Mouse (Mus musculus): ENCODE data around the gene Dmrta2. TPM values are rescaled to one million over a fixed set of nuclear protein-coding genes. Genes with fewer than 3 reads are reported as not detected.

Gene Dmrta2
- polyA plus RNA-seq, 1 experiment, result 4.9 TPM

GRCm38 (mm10) chr4:109986748-109987355 lies 9.0 kb downstream of the Dmrta2 start:
- Histone ChIP-seq H3K27me3 (ENCODE audit: control insufficient read depth, insufficient read depth, insufficient read length) (peaks cover 25% of the 10 kb centered on the region), H3K4me2 (ENCODE audit: low read depth) (no peak overlapping the region), H3ac (ENCODE audit: control insufficient read depth, insufficient read length) (no peak overlapping the region), H3K4me3 (no peak overlapping the region), H3K36me3 (ENCODE audit: control insufficient read depth, insufficient read depth) (no peaks in the 10 kb centered on the region), H3K79me2 (ENCODE audit: control insufficient read depth, insufficient read depth) (no peaks in the 10 kb centered on the region)
- TF ChIP-seq POLR2AphosphoS2 (IDR thresholded peaks at IDR 0.05; ENCODE audit: insufficient read length, low read depth) (no peak), MAX (IDR thresholded peaks at IDR 0.05; ENCODE audit: low read depth) (no peak), E2F4 (IDR thresholded peaks at IDR 0.05; ENCODE audit: insufficient read depth) (no peak), MYOG (IDR thresholded peaks at IDR 0.05; ENCODE audit: control insufficient read depth in 1 of 3, insufficient read depth in 1 of 3, insufficient read length in 2 of 3, low read depth in 2 of 3) (no peak), REST (IDR thresholded peaks at IDR 0.05; ENCODE audit: insufficient read depth, insufficient read length) (no peak)

- no peaks in the 10 kb centered on the region for H3K79me2 ChIP-seq (ENCODE audit: control insufficient read depth, insufficient read depth)
- TF ChIP-seq TCF12 (IDR thresholded peaks at IDR 0.05; ENCODE audit: insufficient read depth, poor library complexity, severe bottlenecking) (no peak), POLR2A (IDR thresholded peaks at IDR 0.05; ENCODE audit: insufficient read length, low read depth) (no peak), E2F4 (IDR thresholded peaks at IDR 0.05; ENCODE audit: insufficient read depth) (no peak), MAX (IDR thresholded peaks at IDR 0.05; ENCODE audit: low read depth) (no peak)
- no peak overlapping the region for H3ac ChIP-seq (ENCODE audit: control insufficient read depth, insufficient read length)
- H3K4me2 ChIP-seq (ENCODE audit: low read depth), result no peak overlapping the region
- peaks cover 25% of the 10 kb centered on the region for H3K27me3 ChIP-seq (ENCODE audit: control insufficient read depth, insufficient read depth, insufficient read length)
- H3K4me3 ChIP-seq, result no peak overlapping the region
- no peaks in the 10 kb centered on the region for H3K36me3 ChIP-seq (ENCODE audit: control insufficient read depth, insufficient read depth)
Observed at GRCm38 (mm10) chr4:109987560-109988362, 9.9 kb downstream of the Dmrta2 start.

- Histone ChIP-seq H3ac (ENCODE audit: control insufficient read depth, insufficient read length) (no peak overlapping the region), H3K4me3 (no peak overlapping the region), H3K36me3 (ENCODE audit: control insufficient read depth, insufficient read depth) (no peaks in the 10 kb centered on the region), H3K79me2 (ENCODE audit: control insufficient read depth, insufficient read depth) (no peaks in the 10 kb centered on the region), H3K27me3 (ENCODE audit: control insufficient read depth, insufficient read depth, insufficient read length) (peaks cover 25% of the 10 kb centered on the region), H3K4me2 (ENCODE audit: low read depth) (no peak overlapping the region)
- TF ChIP-seq MYOD1 (IDR thresholded peaks at IDR 0.05; ENCODE audit: control insufficient read depth in 1 of 3, insufficient read length in 2 of 3, low read depth in 2 of 3), result no peak
- TF ChIP-seq REST (IDR thresholded peaks at IDR 0.05; ENCODE audit: insufficient read depth, insufficient read length), result no peak
- TF ChIP-seq E2F4 (IDR thresholded peaks at IDR 0.05; ENCODE audit: insufficient read depth), result no peak
- no peak for TF ChIP-seq POLR2A (IDR thresholded peaks at IDR 0.05; ENCODE audit: insufficient read length, low read depth)
- no peak for TF ChIP-seq USF1 (IDR thresholded peaks at IDR 0.05; ENCODE audit: low read depth)
- no peak for TF ChIP-seq MYOG (IDR thresholded peaks at IDR 0.05; ENCODE audit: control insufficient read depth in 1 of 3, insufficient read depth in 1 of 3, insufficient read length in 2 of 3, low read depth in 2 of 3)
- no peak for TF ChIP-seq MAX (IDR thresholded peaks at IDR 0.05; ENCODE audit: low read depth)
- TF ChIP-seq SRF (IDR thresholded peaks at IDR 0.05; ENCODE audit: control insufficient read depth, insufficient read length, low read depth), result no peak
- TF ChIP-seq CEBPB (IDR thresholded peaks at IDR 0.05; ENCODE audit: insufficient read depth, poor library complexity, severe bottlenecking), result no peak
- TF ChIP-seq POLR2AphosphoS2 (IDR thresholded peaks at IDR 0.05; ENCODE audit: insufficient read length, low read depth), result no peak
Observed at GRCm38 (mm10) chr4:109988411-109988810, 10.6 kb downstream of the Dmrta2 start.

- Histone ChIP-seq H3K36me3 (ENCODE audit: control insufficient read depth, insufficient read depth) (no peaks in the 10 kb centered on the region), H3K4me2 (ENCODE audit: low read depth) (no peak overlapping the region), H3K79me2 (ENCODE audit: control insufficient read depth, insufficient read depth) (no peaks in the 10 kb centered on the region), H3ac (ENCODE audit: control insufficient read depth, insufficient read length) (no peak overlapping the region), H3K27me3 (ENCODE audit: control insufficient read depth, insufficient read depth, insufficient read length) (peaks cover 17% of the 10 kb centered on the region), H3K4me3 (no peak overlapping the region)
- TF ChIP-seq MYOD1 (IDR thresholded peaks at IDR 0.05; ENCODE audit: control insufficient read depth in 1 of 3, insufficient read length in 2 of 3, low read depth in 2 of 3) (no peak), POLR2A (IDR thresholded peaks at IDR 0.05; ENCODE audit: insufficient read length, low read depth) (no peak), CEBPB (IDR thresholded peaks at IDR 0.05; ENCODE audit: insufficient read depth, poor library complexity, severe bottlenecking) (no peak), SRF (IDR thresholded peaks at IDR 0.05; ENCODE audit: control insufficient read depth, insufficient read length, low read depth) (no peak), E2F4 (IDR thresholded peaks at IDR 0.05; ENCODE audit: insufficient read depth) (no peak), TCF3 (IDR thresholded peaks at IDR 0.05; ENCODE audit: insufficient read length, low read depth) (no peak), MAX (IDR thresholded peaks at IDR 0.05; ENCODE audit: low read depth) (no peak), TCF12 (IDR thresholded peaks at IDR 0.05; ENCODE audit: insufficient read depth, poor library complexity, severe bottlenecking) (no peak), MYOG (IDR thresholded peaks at IDR 0.05; ENCODE audit: control insufficient read depth in 1 of 3, insufficient read depth in 1 of 3, insufficient read length in 2 of 3, low read depth in 2 of 3) (no peak), USF1 (IDR thresholded peaks at IDR 0.05; ENCODE audit: low read depth) (no peak), REST (IDR thresholded peaks at IDR 0.05; ENCODE audit: insufficient read depth, insufficient read length) (no peak), POLR2AphosphoS2 (IDR thresholded peaks at IDR 0.05; ENCODE audit: insufficient read length, low read depth) (no peak)
Observed at GRCm38 (mm10) chr4:109989213-109989612, 11.4 kb downstream of the Dmrta2 start.

GRCm38 (mm10) chr4:110006044-110006443 lies 28.2 kb downstream of the Dmrta2 start:
- no peak for TF ChIP-seq REST (IDR thresholded peaks at IDR 0.05; ENCODE audit: insufficient read depth, insufficient read length)
- no peak for TF ChIP-seq TCF12 (IDR thresholded peaks at IDR 0.05; ENCODE audit: insufficient read depth, poor library complexity, severe bottlenecking)
- TF ChIP-seq POLR2A (IDR thresholded peaks at IDR 0.05; ENCODE audit: insufficient read length, low read depth), result no peak
- TF ChIP-seq CEBPB (IDR thresholded peaks at IDR 0.05; ENCODE audit: insufficient read depth, poor library complexity, severe bottlenecking), result no peak
- no peak for TF ChIP-seq E2F4 (IDR thresholded peaks at IDR 0.05; ENCODE audit: insufficient read depth)
- no peak for TF ChIP-seq USF1 (IDR thresholded peaks at IDR 0.05; ENCODE audit: low read depth)
- TF ChIP-seq MAX (IDR thresholded peaks at IDR 0.05; ENCODE audit: low read depth), result no peak
- no peak for TF ChIP-seq MYOG (IDR thresholded peaks at IDR 0.05; ENCODE audit: control insufficient read depth in 1 of 3, insufficient read depth in 1 of 3, insufficient read length in 2 of 3, low read depth in 2 of 3)
- no peak for TF ChIP-seq TCF3 (IDR thresholded peaks at IDR 0.05; ENCODE audit: insufficient read length, low read depth)
- TF ChIP-seq SRF (IDR thresholded peaks at IDR 0.05; ENCODE audit: control insufficient read depth, insufficient read length, low read depth), result no peak
- TF ChIP-seq MYOD1 (IDR thresholded peaks at IDR 0.05; ENCODE audit: control insufficient read depth in 1 of 3, insufficient read length in 2 of 3, low read depth in 2 of 3), result no peak
- no peak for TF ChIP-seq POLR2AphosphoS2 (IDR thresholded peaks at IDR 0.05; ENCODE audit: insufficient read length, low read depth)
- Histone ChIP-seq H3K4me3 (no peak overlapping the region), H3K79me2 (ENCODE audit: control insufficient read depth, insufficient read depth) (no peaks in the 10 kb centered on the region), H3ac (ENCODE audit: control insufficient read depth, insufficient read length) (no peak overlapping the region), H3K4me2 (ENCODE audit: low read depth) (no peak overlapping the region), H3K36me3 (ENCODE audit: control insufficient read depth, insufficient read depth) (no peaks in the 10 kb centered on the region), H3K27me3 (ENCODE audit: control insufficient read depth, insufficient read depth, insufficient read length) (no peaks in the 10 kb centered on the region)

All from myocyte (in vitro differentiated cells).